Mouse (Mus musculus) liver, embryonic 11.5 days (tissue): ENCODE results near the gene Narfl. TPM values are rescaled to one million over a fixed set of nuclear protein-coding genes. Genes with fewer than 3 reads are reported as not detected.
A peak's percentile ranks its signal among the peaks of the same experiment; 100 is the strongest.
"Not testable (repeated sequence)": the region's sequence is repeated elsewhere in the genome, so short reads cannot be mapped to it uniquely, and the experiment has no call there.

Experiments used
- ATAC-seq: fragments of 200-750 bp; cut with Nextera tagmentation; replicated peaks from 2 replicates; pipeline ENCODE4 v1.8.0; 2017; ENCODE audit warnings: moderate number of reproducible peaks, mild to moderate bottlenecking, moderate TSS enrichment, moderate library complexity; ENCODE audit not compliant: low FRiP score
- DNase-seq: peaks from one replicate; pipeline ENCODE4 v3.0.0-alpha.2; 2017; ENCODE audit warnings: low spot score
- H3K27ac ChIP-seq: fragments of 300-500 bp; sonication (generic); 2 replicates; pipeline ENCODE4 v1.5.1; 2014; ENCODE audit warnings: mild to moderate bottlenecking, low read depth, low read length, control low read depth
- H3K27me3 ChIP-seq: fragments of 300-500 bp; sonication (generic); replicated peaks from 2 replicates; pipeline ENCODE4 v1.6.1; 2014; ENCODE audit warnings: low read length, mixed read lengths; ENCODE audit not compliant: control insufficient read depth, insufficient read depth
- H3K36me3 ChIP-seq: fragments of 300-500 bp; sonication (generic); 2 replicates; pipeline ENCODE4 v1.6.1; 2014; ENCODE audit warnings: mild to moderate bottlenecking, low read length, moderate library complexity, mixed read lengths; ENCODE audit not compliant: control insufficient read depth, insufficient read depth
- H3K4me1 ChIP-seq: fragments of 300-500 bp; sonication (generic); replicated peaks from 2 replicates; pipeline ENCODE4 v1.6.1; 2014; ENCODE audit warnings: low read length, mixed read lengths; ENCODE audit not compliant: control insufficient read depth, insufficient read depth
- H3K4me2 ChIP-seq: fragments of 300-500 bp; sonication (generic); 2 replicates; pipeline ENCODE4 v1.6.1; 2014; ENCODE audit warnings: mild to moderate bottlenecking, control low read depth, moderate library complexity
- H3K4me3 ChIP-seq: fragments of 300-500 bp; sonication (generic); 2 replicates; pipeline ENCODE4 v1.5.1; 2014; ENCODE audit warnings: low read depth, low read length, control low read depth
- H3K9ac ChIP-seq: fragments of 300-500 bp; sonication (generic); 2 replicates; pipeline ENCODE4 v1.6.1; 2014; ENCODE audit warnings: low read depth, low read length, control low read depth
- H3K9me3 ChIP-seq: fragments of 300-500 bp; sonication (generic); 2 replicates; pipeline ENCODE4 v1.6.1; 2016; ENCODE audit warnings: low read length, inconsistent platforms, mixed read lengths; ENCODE audit not compliant: control insufficient read depth
- WGBS: fragments of 180-500 bp; shearing (Covaris S2); extraction: QIAGEN DNeasy Blood & Tissue Kit; methylation state at CpG from one replicate; pipeline ENCODE4 v1.1.7; 2014; 5-methylcytosine and 5-hydroxymethylcytosine counted together
- polyA plus RNA-seq: library from polyadenylated mRNA; unstranded; fragments of >200 nt; fragmentation: Nextera tagmentation; extraction: Ambion mirVana; gene quantifications from 2 replicates; pipeline ENCODE4 v1.2.1, GENCODE M21; 2014

Narfl gene
- polyA plus RNA-seq, 1 experiment from 2014 or later, result 29.9 TPM

- H3K4me3 ChIP-seq, result no peak overlapping the region
- peak; percentile 38 for ATAC-seq
- DNase-seq, result no peak
- no peak overlapping the region for H3K27ac ChIP-seq
- H3K27me3 ChIP-seq, result peaks cover 7% of the 10 kb centered on the region
- H3K36me3 ChIP-seq, result no peaks in the 10 kb centered on the region
- WGBS, result 5% methylated on average over 6 of the region's 6 CpGs
- H3K4me2 ChIP-seq, result no peak overlapping the region
- no peak overlapping the region for H3K9ac ChIP-seq
- H3K9me3 ChIP-seq, result no peaks in the 10 kb centered on the region
- peaks cover 8% of the 10 kb centered on the region; the same call in 1 of the 2 replicates for H3K4me1 ChIP-seq
Measured at GRCm38 (mm10) chr17:25801029-25801428, 27.5 kb downstream of the Narfl start.

GRCm38 (mm10) chr17:25802825-25803517, 29.4 kb downstream of the Narfl start:
- Histone ChIP-seq H3K4me2 (no peak overlapping the region), H3K27me3 (peaks cover 12% of the 10 kb centered on the region), H3K4me3 (no peak overlapping the region), H3K4me1 (no peaks in the 10 kb centered on the region), H3K9me3 (no peaks in the 10 kb centered on the region), H3K9ac (no peak overlapping the region), H3K27ac (no peak overlapping the region), H3K36me3 (no peaks in the 10 kb centered on the region)
- ATAC-seq (no peak), DNase-seq (no peak)
- WGBS, result 11% methylated on average over 10 of the region's 10 CpGs

DNA sequence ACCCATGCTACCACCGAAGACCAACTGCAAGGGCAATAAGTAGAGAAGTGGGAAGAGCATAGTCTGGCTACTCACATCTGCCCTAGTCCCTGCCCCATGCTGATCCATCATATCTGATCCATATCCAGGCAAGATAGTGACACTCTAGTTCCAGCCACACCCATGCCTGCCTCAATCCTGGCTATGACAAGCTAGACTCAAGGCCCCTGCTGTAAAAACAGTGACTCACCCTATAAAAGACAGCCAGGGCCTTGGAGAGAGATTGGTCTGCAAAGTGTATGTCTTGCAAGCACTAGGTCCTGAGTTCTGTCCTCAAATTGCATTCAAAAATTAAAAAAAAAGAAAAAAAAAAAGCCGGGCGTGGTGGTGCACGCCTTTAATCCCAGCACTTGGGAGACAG, 32.9 kb downstream of the Narfl start:
- peaks cover 47% of the 10 kb centered on the region for H3K27me3 ChIP-seq
- DNase-seq (no peak), ATAC-seq (no peak)
- H3K4me3 ChIP-seq, result no peak overlapping the region
- no peak overlapping the region for H3K9ac ChIP-seq
- H3K4me2 ChIP-seq, result no peak overlapping the region
- H3K36me3 ChIP-seq, result no peaks in the 10 kb centered on the region
- no peak overlapping the region for H3K27ac ChIP-seq
- WGBS, result 73% methylated on average over 4 of the region's 4 CpGs
- no peaks in the 10 kb centered on the region for H3K9me3 ChIP-seq
- H3K4me1 ChIP-seq, result peaks cover 4% of the 10 kb centered on the region; the same call in 1 of the 2 replicates

DNA sequence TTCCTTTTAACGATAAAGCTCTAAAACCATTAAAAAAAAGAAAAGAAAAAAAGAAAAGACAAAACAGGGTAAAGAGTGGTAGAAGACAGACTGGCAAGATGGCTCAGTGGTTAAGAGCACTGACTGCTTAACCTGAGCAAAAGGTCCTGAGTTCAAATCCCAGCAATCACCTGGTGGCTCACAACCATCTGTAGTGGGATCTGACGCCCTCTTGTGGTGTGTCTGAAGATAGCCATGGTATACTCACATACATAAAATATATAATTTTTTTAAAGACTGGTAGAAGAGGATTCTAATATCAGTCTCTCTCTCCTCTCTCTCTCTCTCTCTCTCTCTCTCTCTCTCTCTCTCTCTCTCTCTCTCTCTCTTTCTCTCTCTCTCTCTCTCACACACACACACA, 33.9 kb downstream of the Narfl start:
- H3K9me3 ChIP-seq, H3K4me2 ChIP-seq, ATAC-seq, H3K27ac ChIP-seq, H3K36me3 ChIP-seq, DNase-seq, H3K9ac ChIP-seq, H3K4me3 ChIP-seq, H3K4me1 ChIP-seq: not testable (repeated sequence)
- 35% methylated on average over 2 of the region's 2 CpGs for WGBS
- peaks cover 56% of the 10 kb centered on the region for H3K27me3 ChIP-seq

GRCm38 (mm10) chr17:25808028-25808427, 34.5 kb downstream of the Narfl start:
- 43% methylated on average over 5 of the region's 5 CpGs for WGBS
- H3K9ac ChIP-seq, result no peak overlapping the region
- H3K36me3 ChIP-seq, result no peaks in the 10 kb centered on the region
- H3K4me3 ChIP-seq, result 0 out of 2 replicates have a peak overlapping the region, but pooled peaks have one; percentile 59
- H3K27ac ChIP-seq, result no peak overlapping the region
- peaks cover 4% of the 10 kb centered on the region; the same call in 1 of the 2 replicates for H3K4me1 ChIP-seq
- peaks cover 61% of the 10 kb centered on the region for H3K27me3 ChIP-seq
- H3K9me3 ChIP-seq, result no peaks in the 10 kb centered on the region
- ATAC-seq (no peak), DNase-seq (no peak)
- peak overlapping the region; percentile 90 for H3K4me2 ChIP-seq

DNA sequence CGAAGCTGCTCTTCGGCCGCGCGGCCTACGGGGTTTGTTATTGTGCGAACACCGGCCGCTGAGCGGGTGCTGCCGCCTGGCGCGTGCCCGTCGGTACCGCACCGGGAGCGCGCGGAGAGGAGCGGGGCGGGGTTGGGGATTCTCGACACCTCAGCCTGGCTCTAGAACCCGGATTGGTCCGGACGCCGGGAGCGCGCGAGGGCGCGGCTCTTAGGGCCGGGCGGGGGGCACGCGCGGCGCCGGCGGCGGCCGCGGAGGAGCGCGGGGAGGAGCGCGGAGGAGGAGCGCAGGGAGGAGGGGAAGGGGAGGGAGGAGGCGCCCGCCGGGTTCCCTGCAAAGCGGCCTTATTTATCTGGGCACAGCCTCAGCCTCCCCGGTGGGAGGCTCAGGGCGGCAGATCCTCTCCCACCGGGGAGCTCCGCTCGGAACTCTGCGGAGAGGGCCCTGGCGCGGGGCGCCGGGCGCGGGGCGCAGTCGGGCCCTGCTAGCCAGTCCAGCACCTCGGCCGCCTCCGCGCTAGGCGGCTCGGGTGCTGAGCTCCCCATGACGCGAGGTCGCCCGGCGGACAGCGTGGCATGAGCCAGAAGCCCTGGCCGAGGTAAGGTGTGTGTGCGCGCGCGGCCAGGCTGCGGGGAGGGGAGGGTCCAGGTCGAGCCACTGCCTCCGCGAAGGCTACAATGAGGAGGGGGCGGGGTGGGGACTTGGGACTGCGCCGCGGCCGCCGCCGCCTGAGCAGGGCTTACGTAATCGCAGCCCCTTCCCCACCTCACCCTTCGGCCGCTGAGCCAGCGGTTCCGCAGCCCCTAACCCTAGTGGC, 35.4 kb downstream of the Narfl start, which contains the start of gene Fbxl16:
Gene Fbxl16 (plus strand): TSS at position 297 of the 817 bp plus-strand sequence.
- under 1% methylated on average over 85 of the region's 100 CpGs for WGBS
- Histone ChIP-seq H3K4me2 (peak within 1 kb of the TSS; percentile 90), H3K4me1 (peaks cover 4% of the 10 kb centered on the region; the same call in 1 of the 2 replicates), H3K27ac (no peak within 1 kb of the TSS), H3K36me3 (no peaks in the 10 kb centered on the region), H3K27me3 (peaks cover 66% of the 10 kb centered on the region), H3K4me3 (peak within 1 kb of the TSS; percentile 59), H3K9me3 (no peaks in the 10 kb centered on the region), H3K9ac (peak within 1 kb of the TSS; percentile 27)
- DNase-seq (peak; percentile 60), ATAC-seq (peak; percentile 54)

DNA sequence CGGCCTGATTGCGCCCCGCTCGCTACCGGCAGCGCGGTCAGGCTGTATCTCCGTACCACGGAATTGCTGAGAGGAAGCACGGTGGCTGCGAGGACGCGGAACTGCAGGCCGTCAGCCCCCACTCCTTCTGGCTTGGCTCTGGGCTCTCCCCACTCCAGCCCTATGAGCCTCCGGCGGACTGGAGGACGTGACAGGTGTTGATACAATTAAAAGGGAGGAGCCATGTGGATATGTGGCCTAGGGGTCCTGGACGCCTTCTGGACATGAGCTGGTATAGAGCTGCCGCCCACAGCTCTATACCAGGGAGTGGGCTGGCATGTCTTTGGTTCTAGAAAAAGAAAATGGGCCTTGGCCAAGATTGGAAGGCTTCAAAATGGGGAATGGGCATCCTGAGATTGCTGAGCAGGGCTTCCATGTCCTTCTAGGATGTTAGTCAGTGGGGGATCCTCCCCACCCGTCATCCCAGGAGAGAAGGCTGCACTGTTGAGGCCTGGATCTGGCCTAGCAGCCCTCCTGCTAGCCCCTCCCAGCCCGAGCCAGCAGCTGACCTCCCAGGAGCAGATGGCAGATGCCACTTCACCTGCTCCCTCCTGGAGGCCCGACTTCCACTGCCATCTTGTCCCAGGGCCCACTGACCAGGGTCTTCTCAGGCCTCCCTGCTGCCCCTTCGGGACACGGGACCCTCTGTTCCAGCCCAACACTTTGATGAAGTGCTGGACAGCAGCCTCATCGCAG, 36.2 kb downstream of the Narfl start:
- Histone ChIP-seq H3K4me2 (peak overlapping the region; percentile 90), H3K9ac (peak overlapping the region; percentile 22), H3K27ac (no peak overlapping the region), H3K4me1 (peaks cover 4% of the 10 kb centered on the region; the same call in 1 of the 2 replicates), H3K27me3 (peaks cover 70% of the 10 kb centered on the region), H3K4me3 (peak overlapping the region; percentile 59), H3K9me3 (no peaks in the 10 kb centered on the region), H3K36me3 (no peaks in the 10 kb centered on the region)
- 13% methylated on average over 25 of the region's 25 CpGs for WGBS
- ATAC-seq (no peak), DNase-seq (no peak)

GRCm38 (mm10) chr17:25810890-25811289, 37.3 kb downstream of the Narfl start:
- Histone ChIP-seq H3K4me1 (peaks cover 4% of the 10 kb centered on the region; the same call in 1 of the 2 replicates), H3K4me2 (no peak overlapping the region), H3K9me3 (no peaks in the 10 kb centered on the region), H3K4me3 (no peak overlapping the region), H3K27me3 (peaks cover 74% of the 10 kb centered on the region), H3K36me3 (no peaks in the 10 kb centered on the region), H3K27ac (no peak overlapping the region), H3K9ac (no peak overlapping the region)
- 63% methylated on average over 4 of the region's 4 CpGs for WGBS
- DNase-seq (no peak), ATAC-seq (no peak)
